Mouse (Mus musculus) midbrain, embryonic 10.5 days (tissue): ENCODE measurements at regions not wholly inside any gene's neighbourhood (a gene's known extent, or its start where the extent isn't known, plus 50 kb on each side); places are given as distances from the start of the nearest gene placed in this dataset.
A peak's percentile ranks its signal among the peaks of the same experiment; 100 is the strongest.

ENCODE experiments used
- DNase-seq: peaks from one replicate; pipeline ENCODE4 v3.0.0-alpha.2; 2017; ENCODE audit warnings: low spot score
- H3K27ac ChIP-seq: fragments of 300-500 bp; sonication (generic); replicated peaks from 2 replicates; pipeline ENCODE4 v1.5.1; 2016; ENCODE audit warnings: mild to moderate bottlenecking
- H3K27me3 ChIP-seq: fragments of 300-500 bp; sonication (generic); 2 replicates; pipeline ENCODE4 v1.6.1; 2016; ENCODE audit warnings: low read depth, mild to moderate bottlenecking; ENCODE audit not compliant: poor library complexity, severe bottlenecking
- H3K36me3 ChIP-seq: fragments of 300-500 bp; sonication (generic); 2 replicates; pipeline ENCODE4 v1.6.1; 2016; ENCODE audit warnings: mild to moderate bottlenecking, moderate library complexity
- H3K4me1 ChIP-seq: fragments of 300-500 bp; sonication (generic); 2 replicates; pipeline ENCODE4 v1.6.1; 2016
- H3K4me3 ChIP-seq: fragments of 300-500 bp; sonication (generic); 2 replicates; pipeline ENCODE4 v1.5.1; 2016; ENCODE audit warnings: mild to moderate bottlenecking, moderate library complexity
- H3K9me3 ChIP-seq: fragments of 300-500 bp; sonication (generic); replicated peaks from 2 replicates; pipeline ENCODE4 v1.6.1; 2016; ENCODE audit warnings: mild to moderate bottlenecking
- WGBS: fragments of 180-500 bp; shearing (Covaris S2); methylation state at CpG from one replicate; pipeline ENCODE4 v1.1.7; 2016; 5-methylcytosine and 5-hydroxymethylcytosine counted together

- WGBS = 61% methylated on average over 6 of the region's 6 CpGs
These were observed 77.4 kb downstream of the Egln3 start for GRCm38 (mm10) chr12:54126306-54126705.

More at GRCm38 (mm10) chr12:54126306-54126705, 77.4 kb downstream of the Egln3 start:
- Histone ChIP-seq H3K4me3 (no peak overlapping the region), H3K36me3 (no peaks in the 10 kb centered on the region), H3K27ac (0 out of 2 replicates have a peak overlapping the region, but pooled peaks have one; percentile 28), H3K4me1 (peaks cover 8% of the 10 kb centered on the region), H3K27me3 (no peaks in the 10 kb centered on the region), H3K9me3 (no peaks in the 10 kb centered on the region)
- peak; percentile 5 for DNase-seq
